ENCODE assay signal across 10 mouse cellular contexts in genomic region chr9:53173258-53173657, GRCm38 (mm10).
DNase-seq lines count a peak whose midpoint lies in the region; ATAC-seq lines count a peak whose summit lies in the region.
"Had no signal": no experiment of that assay in that cellular context is flagged by ENCODE, and none has a peak within 500 bp of the region (broad histone marks: within the 10 kb centered on the region; RNA-seq: fewer than 3 reads in every experiment).

No protein-coding gene starts in this region.

- no peaks in the 10 kb centered on the region for H3K36me3 ChIP-seq in forebrain, embryonic 14.5 days (ENCODE audit: control insufficient read depth, insufficient read depth, low read length)
- H3K36me3 ChIP-seq in forebrain, embryonic 11.5 days (ENCODE audit: control insufficient read depth, insufficient read depth, low read length), result no peaks in the 10 kb centered on the region
- no peaks in the 10 kb centered on the region for H3K36me3 ChIP-seq in liver, embryonic 11.5 days (ENCODE audit: control insufficient read depth, insufficient read depth, low read length)
- H3K36me3 ChIP-seq: heart, embryonic 13.5 days; liver, embryonic 15.5 days had no signal

- DNase-seq in forebrain, embryonic 14.5 days (ENCODE audit: low spot score), result peak; percentile 38
- no peak for DNase-seq in forebrain, embryonic 11.5 days (ENCODE audit: low spot score)
- no peak for DNase-seq in liver, embryonic 11.5 days (ENCODE audit: low spot score)
- no peak for DNase-seq in liver
- DNase-seq in embryo, embryonic 10 days (ENCODE audit: low spot score), result peak; percentile 29
- DNase-seq in lung, postnatal 36 days, result peak; percentile 17
- DNase-seq in urinary bladder, adult 2 months (ENCODE audit: low spot score), result no peak
- no peak for DNase-seq in cerebellum, postnatal 4 days (ENCODE audit: low spot score in 2 of 2)

- no peak overlapping the region for H3K4me2 ChIP-seq in forebrain, embryonic 14.5 days (ENCODE audit: low read length)
- no peak overlapping the region for H3K4me2 ChIP-seq in forebrain, embryonic 11.5 days (ENCODE audit: low read depth, low read length, severe bottlenecking)
- no peak overlapping the region for H3K4me2 ChIP-seq in liver, embryonic 11.5 days
- H3K4me2 ChIP-seq: heart, embryonic 13.5 days; liver, embryonic 15.5 days had no signal

- no peaks in the 10 kb centered on the region for H3K9me3 ChIP-seq in forebrain, embryonic 14.5 days (replicated peaks; ENCODE audit: control insufficient read depth, low read length)
- H3K9me3 ChIP-seq in forebrain, embryonic 11.5 days (ENCODE audit: control insufficient read depth, low read length), result no peaks in the 10 kb centered on the region
- no peaks in the 10 kb centered on the region for H3K9me3 ChIP-seq in liver, embryonic 11.5 days (ENCODE audit: control insufficient read depth, low read length)
- H3K9me3 ChIP-seq: heart, embryonic 13.5 days; liver, embryonic 15.5 days had no signal

- no peaks in the 10 kb centered on the region for H3K27me3 ChIP-seq in forebrain, embryonic 14.5 days (replicated peaks; ENCODE audit: control insufficient read depth, insufficient read depth, low read length)
- H3K27me3 ChIP-seq in forebrain, embryonic 11.5 days (ENCODE audit: control insufficient read depth, insufficient read depth, low read length), result no peaks in the 10 kb centered on the region
- no peaks in the 10 kb centered on the region for H3K27me3 ChIP-seq in liver, embryonic 11.5 days (replicated peaks; ENCODE audit: control insufficient read depth, insufficient read depth, low read length)
- H3K27me3 ChIP-seq: heart, embryonic 13.5 days; liver, embryonic 15.5 days had no signal

- no peak overlapping the region for H3K9ac ChIP-seq in forebrain, embryonic 14.5 days (ENCODE audit: low read length)
- H3K9ac ChIP-seq in forebrain, embryonic 11.5 days (ENCODE audit: low read length), result no peak overlapping the region
- no peak overlapping the region for H3K9ac ChIP-seq in liver, embryonic 11.5 days (ENCODE audit: low read depth, low read length)
- H3K9ac ChIP-seq: heart, embryonic 13.5 days; liver, embryonic 15.5 days had no signal

- no peak for ATAC-seq in forebrain, embryonic 14.5 days
- ATAC-seq in forebrain, embryonic 11.5 days (replicated peaks; ENCODE audit: low FRiP score), result no peak
- ATAC-seq in liver, embryonic 11.5 days (replicated peaks; ENCODE audit: low FRiP score), result 0 out of 2 replicates have a peak, but pooled peaks have one; percentile 47

- no peak overlapping the region for H3K4me3 ChIP-seq in forebrain, embryonic 14.5 days (ENCODE audit: low read depth, low read length)
- H3K4me3 ChIP-seq in forebrain, embryonic 11.5 days (ENCODE audit: low read depth, low read length), result no peak overlapping the region
- H3K4me3 ChIP-seq in liver, embryonic 11.5 days (ENCODE audit: low read depth, low read length), result no peak overlapping the region
- H3K4me3 ChIP-seq: heart, embryonic 13.5 days; liver, embryonic 15.5 days had no signal

- H3K27ac ChIP-seq in forebrain, embryonic 14.5 days (ENCODE audit: low read depth, low read length), result no peak overlapping the region
- no peak overlapping the region for H3K27ac ChIP-seq in forebrain, embryonic 11.5 days (ENCODE audit: low read depth, low read length)
- no peak overlapping the region for H3K27ac ChIP-seq in liver, embryonic 11.5 days (ENCODE audit: low read depth, low read length)
- H3K27ac ChIP-seq: heart, embryonic 13.5 days; liver, embryonic 15.5 days had no signal

- WGBS in forebrain, embryonic 14.5 days, result 58% methylated on average over 2 of the region's 2 CpGs
- WGBS in forebrain, embryonic 11.5 days, result 71% methylated on average over 2 of the region's 2 CpGs
- 61% methylated on average over 2 of the region's 2 CpGs for WGBS in liver, embryonic 11.5 days

- H3K4me1 ChIP-seq in forebrain, embryonic 14.5 days (ENCODE audit: control insufficient read depth, insufficient read depth, low read length), result no peaks in the 10 kb centered on the region
- H3K4me1 ChIP-seq in forebrain, embryonic 11.5 days (replicated peaks; ENCODE audit: control insufficient read depth, insufficient read depth, low read length), result no peaks in the 10 kb centered on the region
- no peaks in the 10 kb centered on the region for H3K4me1 ChIP-seq in liver, embryonic 11.5 days (replicated peaks; ENCODE audit: control insufficient read depth, insufficient read depth, low read length)
- H3K4me1 ChIP-seq: liver, embryonic 15.5 days had no signal

Comparison
In these comparisons a context has a peak if more than half of its experiments do, and no peak if none do; other contexts are left out.
1. DNase-seq: peak in forebrain, embryonic 14.5 days (single experiment), embryo, embryonic 10 days (single experiment) and lung, postnatal 36 days (single experiment); none in forebrain, embryonic 11.5 days (single experiment), liver, embryonic 11.5 days (single experiment), liver (single experiment), urinary bladder, adult 2 months (single experiment) and cerebellum, postnatal 4 days (0 of 2).